Mouse (Mus musculus): ENCODE measurements around the gene Pde2a.

GRCm38 (mm10) chr7:101410267-101410936 lies 11.1 kb upstream of the Pde2a start, which contains the start of gene Gm45837:
- TF ChIP-seq SRF (IDR thresholded peaks at IDR 0.05; ENCODE audit: control insufficient read depth, insufficient read length, low read depth) (no peak), POLR2A (IDR thresholded peaks at IDR 0.05; ENCODE audit: insufficient read length, low read depth) (no peak), USF1 (IDR thresholded peaks at IDR 0.05; ENCODE audit: low read depth) (no peak), E2F4 (IDR thresholded peaks at IDR 0.05; ENCODE audit: insufficient read depth) (no peak), MAX (IDR thresholded peaks at IDR 0.05; ENCODE audit: low read depth) (no peak), CEBPB (IDR thresholded peaks at IDR 0.05; ENCODE audit: insufficient read depth, poor library complexity, severe bottlenecking) (no peak)

Data from myocyte (in vitro differentiated cells).